Mouse (Mus musculus) kidney, adult 11 months (tissue): Measurements from ENCODE around the gene Exo1.

ENCODE experiments used
- DNase-seq: peaks from one replicate; pipeline ENCODE4 v3.0.0; 2022

Exo1 gene

DNA sequence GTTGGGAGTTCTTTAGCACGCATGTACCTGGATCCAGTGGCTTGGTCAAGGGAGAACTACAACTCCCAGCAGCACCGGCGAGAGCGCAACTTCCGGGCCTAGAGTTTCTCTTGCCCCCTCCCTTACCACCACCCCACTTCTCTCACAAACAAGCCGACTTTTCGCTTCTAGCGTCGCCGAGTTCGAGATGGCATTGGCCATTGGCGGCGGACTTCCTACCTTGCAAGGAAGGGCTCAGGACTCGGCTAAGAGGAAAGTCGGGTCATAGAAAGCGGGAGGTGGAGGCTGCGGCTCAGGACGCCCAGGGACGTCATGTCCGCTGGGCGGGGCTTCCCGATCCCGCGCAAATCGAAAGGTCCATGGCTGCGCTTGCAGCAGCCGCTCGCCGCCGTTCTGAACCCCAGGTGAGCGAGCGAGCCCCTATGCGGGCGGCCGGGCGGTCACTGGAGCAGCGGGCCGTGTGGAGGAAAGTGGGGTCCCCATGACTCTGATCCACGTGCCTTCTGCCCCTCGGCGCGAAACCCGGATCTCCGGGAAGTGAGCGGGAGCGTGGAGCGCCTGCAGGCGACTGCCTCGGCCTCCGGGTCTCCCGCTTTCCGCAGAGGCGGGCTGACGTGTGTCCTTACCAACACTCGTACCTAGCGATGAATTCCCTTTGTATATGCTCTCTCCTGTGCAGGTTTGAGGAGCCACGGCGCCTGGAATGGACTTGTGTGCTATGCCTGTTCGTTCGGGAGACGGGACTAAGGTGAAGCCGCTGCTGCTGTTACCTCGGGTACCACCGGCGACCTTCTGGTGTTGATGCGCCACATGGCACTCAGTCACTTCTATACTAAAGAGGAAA is at the start of gene Exo1:
TSS of gene Exo1 (plus strand) at position 129 of the 844 bp plus-strand sequence.
- peak; percentile 86 for DNase-seq

GRCm38 (mm10) chr1:175855515-175855914 is 24.9 kb upstream of the Exo1 start:
- DNase-seq = no peak

DNA sequence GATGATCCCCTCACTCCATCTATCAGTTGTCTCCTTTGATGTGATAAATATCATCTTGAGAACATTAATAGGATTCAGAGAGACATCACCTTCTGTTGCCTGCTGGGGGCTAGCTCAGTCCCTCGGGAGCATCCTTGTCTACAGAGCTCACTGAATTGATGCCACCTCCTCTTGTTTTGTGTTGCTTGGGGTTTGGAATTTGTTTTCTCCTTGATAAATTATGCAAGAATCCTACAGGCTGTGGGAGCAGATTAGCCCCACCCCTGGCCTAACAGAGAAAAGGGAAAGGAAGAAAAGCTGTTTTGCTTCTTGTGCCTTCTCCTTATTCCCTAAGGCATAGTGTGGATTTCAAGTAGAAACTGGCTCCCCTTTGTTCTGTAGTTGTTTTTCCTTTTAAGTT is 13.3 kb upstream of the Exo1 start:
- no peak for DNase-seq

GRCm38 (mm10) chr1:175867558-175867957 is 12.8 kb upstream of the Exo1 start:
- DNase-seq = no peak

GRCm38 (mm10) chr1:175870716-175871115 is 9.7 kb upstream of the Exo1 start:
- no peak for DNase-seq

- no peak for DNase-seq
Measured at GRCm38 (mm10) chr1:175872028-175872816, 8.2 kb upstream of the Exo1 start.

DNA sequence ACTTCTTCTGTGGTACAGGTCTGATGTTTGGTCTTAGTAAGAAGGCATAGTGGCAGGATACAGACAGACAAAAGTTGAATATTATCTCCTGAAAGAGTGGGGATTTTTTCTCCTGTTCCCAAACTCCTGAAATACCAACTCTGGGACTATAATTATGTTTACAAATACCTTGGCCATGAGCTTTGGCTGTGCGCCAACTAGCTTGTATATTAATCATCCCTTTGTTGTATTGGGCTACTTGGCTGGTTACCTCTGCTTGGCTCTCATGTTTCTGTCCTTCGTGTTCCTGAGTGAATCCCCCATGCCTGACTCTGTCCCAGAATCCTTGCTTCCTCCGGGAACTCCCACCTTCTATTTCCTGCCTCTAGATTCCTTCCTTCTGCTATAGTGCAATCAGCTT is 3.0 kb downstream of the Exo1 start:
- DNase-seq = no peak

DNA sequence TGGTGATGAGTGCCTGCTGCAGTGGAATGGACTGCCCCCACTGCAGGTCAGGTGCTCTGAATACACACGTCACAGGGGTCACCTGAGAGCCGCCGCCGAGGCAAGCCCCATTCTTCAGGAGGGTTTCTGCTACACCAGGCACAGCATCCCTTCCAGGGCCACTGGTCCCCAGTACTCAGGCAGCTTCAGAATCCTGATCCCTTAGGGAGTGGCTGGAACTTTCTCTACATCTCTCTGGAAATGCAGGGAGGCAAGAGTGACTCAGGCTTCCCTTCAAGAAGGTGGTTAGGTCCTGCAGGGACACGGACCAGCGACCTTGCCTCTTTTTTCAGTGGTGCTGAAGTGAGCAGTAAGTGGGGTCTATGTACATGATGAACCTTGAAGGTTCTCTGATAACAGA is 12.9 kb downstream of the Exo1 start:
- DNase-seq = no peak

DNA sequence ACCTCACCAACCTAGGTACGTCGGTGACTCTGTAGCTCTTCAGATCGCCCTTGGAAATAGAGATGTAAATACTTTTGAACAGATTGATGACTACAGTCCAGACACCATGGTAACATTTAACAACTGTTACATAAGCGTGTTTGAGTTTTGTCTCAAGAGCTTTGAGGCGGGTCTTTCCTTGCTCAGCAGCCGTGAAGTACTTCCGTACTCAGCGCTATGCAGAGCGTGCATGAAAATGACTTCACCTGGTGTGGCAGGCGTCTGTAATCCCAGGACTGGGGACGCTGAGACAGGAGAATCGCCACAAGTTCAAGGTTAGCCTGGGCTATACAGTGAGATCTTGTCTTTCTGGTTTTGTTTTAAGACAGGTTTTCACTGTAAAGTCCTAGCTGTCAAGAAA is 13.3 kb downstream of the Exo1 start:
- no peak for DNase-seq

GRCm38 (mm10) chr1:175911207-175911606 is 30.8 kb downstream of the Exo1 start:
- DNase-seq = no peak

- no peak for DNase-seq
Measured at GRCm38 (mm10) chr1:175912038-175912437, 31.7 kb downstream of the Exo1 start.

DNA sequence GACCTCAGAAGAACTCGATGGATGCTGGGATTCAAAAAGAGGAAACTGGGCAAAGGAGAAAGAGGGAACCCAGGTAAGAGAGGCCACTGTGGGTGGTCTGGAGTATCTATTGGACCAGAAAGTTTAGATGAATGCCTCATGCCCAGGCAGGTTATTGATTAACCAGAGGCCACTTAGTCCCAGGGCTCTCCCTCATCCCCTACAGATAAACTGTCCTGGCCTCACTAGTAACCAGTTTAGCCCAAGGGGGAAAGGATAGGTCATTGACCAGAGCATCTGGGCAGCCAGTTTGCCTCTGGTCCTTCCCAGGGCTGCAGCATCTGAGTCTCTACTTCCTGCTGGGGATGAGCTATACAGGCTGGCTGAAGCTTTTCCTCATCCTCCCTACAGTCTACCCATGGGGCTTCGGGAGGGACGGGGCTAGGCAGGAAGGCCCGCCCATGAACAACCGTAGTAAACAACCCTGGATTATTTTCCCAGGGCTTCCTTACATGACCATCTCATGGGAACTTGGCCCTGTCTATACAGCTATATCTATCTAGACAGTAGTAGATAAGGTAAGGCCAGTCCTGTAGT is 33.4 kb downstream of the Exo1 start:
- DNase-seq = no peak

DNA sequence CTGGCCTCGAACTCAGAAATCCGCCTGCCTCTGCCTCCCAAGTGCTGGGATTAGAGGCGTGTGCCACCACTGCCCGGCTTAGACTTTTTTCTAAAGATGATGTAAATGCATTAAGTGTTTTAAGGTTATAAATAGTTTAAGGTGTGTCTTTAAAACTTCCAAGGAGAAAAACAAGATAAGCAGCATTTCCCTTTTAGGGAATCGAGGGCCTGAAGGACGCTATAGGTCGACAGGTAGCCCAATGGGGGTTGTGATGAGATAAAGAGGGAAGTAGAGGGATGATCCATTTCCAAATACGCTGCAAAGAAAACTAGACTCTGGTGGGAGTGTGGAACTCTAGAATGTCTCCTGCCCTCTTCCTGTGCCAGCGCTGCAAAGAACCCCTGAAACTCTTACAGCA is 39.6 kb downstream of the Exo1 start, which contains the start of gene Gm38100:
TSS of gene Gm38100 (plus strand) at position 301 of the 400 bp plus-strand sequence.
- no peak for DNase-seq

DNA sequence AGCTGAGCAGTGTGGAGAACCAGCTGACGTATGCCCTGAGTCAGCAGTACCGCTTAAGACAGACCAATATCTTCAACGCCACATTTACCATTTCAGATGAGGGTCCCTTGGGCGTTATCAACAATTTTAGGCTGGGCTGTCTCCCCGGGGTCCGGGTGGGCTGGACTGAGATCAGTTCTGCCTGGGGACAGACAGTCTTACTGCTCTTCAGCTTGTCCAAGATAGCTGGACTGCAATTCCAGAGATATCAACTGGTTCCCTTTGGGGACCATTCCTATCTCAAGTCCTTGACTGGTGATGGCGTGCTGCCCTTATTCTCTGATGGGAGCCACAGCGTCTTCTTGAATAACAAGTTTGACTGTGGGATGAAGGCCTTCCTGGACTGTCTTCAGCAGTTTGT is 40.7 kb downstream of the Exo1 start:
- no peak for DNase-seq

GRCm38 (mm10) chr1:175923848-175924787 is 43.7 kb downstream of the Exo1 start:
- DNase-seq = peak; percentile 17

GRCm38 (mm10) chr1:175931391-175931790 is 51.0 kb downstream of the Exo1 start:
- DNase-seq = no peak

DNA sequence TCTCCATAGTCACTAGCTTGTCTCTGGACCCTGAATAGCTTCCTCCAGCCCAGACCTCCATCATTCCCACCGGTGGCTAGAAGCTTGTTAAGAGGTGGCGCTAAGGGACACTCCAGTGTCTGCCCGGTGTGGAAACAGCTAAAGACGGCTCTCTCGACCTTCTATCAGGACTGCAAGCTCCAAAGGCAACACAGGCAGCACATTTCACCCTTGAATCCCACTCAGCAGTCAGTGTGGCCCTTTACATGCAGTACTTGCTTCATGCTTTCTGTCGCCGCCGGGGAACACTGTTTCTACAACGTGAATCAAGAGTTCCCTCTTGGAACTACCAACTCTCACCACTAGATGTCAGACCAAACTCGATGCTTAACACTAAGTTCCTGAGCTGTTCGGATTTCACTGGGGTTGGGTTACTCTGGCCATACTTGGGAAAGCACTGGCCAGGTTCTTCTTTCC is 55.9 kb downstream of the Exo1 start:
- DNase-seq = peak; percentile 33

DNA sequence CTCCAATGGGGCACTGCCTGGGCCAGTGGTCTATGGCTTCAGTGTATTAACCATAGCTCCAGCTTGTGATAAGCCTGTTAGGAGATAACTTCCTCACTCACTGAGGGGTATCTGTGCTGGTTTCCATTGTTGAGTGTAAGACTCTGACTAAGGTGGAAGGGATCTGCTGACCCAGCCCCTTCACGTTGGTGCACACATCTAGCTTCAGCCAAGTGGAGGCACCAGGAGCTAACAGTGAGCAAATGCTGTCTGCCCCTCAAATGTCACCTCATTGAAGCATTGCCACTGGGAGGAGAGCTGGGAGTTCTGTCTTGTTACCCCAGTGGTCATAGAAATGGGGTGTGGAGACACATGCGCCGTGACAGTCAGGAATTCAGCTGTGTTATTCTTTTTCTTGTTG is 58.4 kb downstream of the Exo1 start:
- no peak for DNase-seq

DNA sequence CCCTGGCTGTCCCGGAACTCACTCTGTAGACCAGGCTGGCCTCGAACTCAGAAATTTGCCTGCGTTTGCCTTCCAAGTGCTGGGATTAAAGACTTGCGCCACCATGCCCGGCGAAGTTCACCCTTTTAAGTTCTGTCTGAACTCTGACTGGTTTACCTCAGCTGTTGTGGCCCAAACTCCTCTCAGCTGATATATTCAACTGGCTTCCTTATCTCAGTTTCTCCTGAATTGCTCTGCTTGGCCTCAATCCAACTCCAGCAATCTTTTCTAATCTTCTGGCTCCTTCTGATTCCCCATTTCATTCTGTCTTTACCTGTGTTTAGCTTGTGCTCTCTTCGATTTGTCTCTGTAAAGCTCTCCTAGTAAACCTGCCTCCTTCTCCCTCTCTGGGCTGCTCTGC is 62.8 kb downstream of the Exo1 start:
- DNase-seq = no peak

DNA sequence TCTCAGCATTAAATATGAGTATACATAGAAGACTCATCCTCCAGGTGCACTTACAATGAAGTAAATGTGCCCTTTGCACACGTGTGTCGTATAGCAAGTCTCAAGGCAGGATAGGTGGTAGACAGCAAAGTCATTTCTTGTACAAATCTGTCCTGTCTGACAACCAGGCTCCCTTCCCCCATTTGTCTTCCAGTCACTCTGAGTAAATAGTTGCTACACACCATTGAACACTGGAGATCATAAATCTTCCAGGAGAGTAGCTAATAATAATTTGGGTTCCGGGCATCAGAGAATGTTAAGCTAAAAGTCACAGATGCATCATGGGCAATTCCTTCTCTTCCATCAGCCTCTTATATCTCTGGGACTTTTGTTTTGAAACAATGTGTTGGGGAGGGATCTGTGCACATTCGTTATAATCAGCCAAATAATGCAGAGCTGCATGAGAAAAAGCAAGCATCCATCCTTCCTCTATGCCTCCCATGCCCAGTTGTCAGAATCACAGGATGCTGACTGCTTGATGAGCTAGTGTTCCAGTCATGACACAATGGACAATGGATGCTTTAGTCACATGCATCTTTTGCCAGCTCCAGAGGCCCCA is 66.4 kb downstream of the Exo1 start:
- no peak for DNase-seq

DNA sequence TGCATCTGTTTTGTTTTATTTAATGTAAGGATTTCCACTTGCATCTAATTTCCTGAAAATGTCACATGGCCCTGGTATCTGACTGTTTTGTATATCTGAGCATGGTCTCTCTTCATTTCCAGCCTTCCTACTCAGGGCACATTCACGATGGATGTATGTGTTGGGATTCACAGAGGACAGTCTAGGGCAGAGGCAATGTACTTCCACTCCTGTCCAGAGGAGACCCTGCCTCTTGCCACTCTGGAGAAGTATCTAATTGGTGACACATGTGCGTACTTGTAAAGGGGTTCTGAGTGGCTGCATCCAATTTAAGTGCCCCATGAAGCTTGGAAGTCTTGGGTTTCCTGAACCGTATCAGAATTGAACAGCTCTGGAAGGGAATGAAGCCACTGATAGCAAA is 70.0 kb downstream of the Exo1 start:
- no peak for DNase-seq

GRCm38 (mm10) chr1:175950851-175951250 is 70.5 kb downstream of the Exo1 start:
- DNase-seq = no peak
